Mouse (Mus musculus) lung, adult 2 months (tissue): ENCODE results near the gene Plekha8.

Experiments used
- CTCF ChIP-seq: fragments of 200-500 bp; IDR thresholded peaks from 2 replicates; pipeline ENCODE4 v1.5.1; 2011; ENCODE audit warnings: mild to moderate bottlenecking, low read length, control low read depth; ENCODE audit not compliant: insufficient read depth
- POLR2A ChIP-seq: fragments of 200-500 bp; IDR thresholded peaks from 2 replicates; pipeline ENCODE4 v1.6.1; 2011; ENCODE audit warnings: low read depth, mild to moderate bottlenecking, control low read depth, low read length, borderline replicate concordance; ENCODE audit errors: extremely low read depth

- TF ChIP-seq CTCF (no peak), POLR2A (no peak)
Measured at GRCm38 (mm10) chr6:54604001-54604715, 9.2 kb downstream of the Plekha8 start.
